Mouse (Mus musculus) heart, postnatal 25 days (tissue): ENCODE data around the gene Lyzl6. TPM values are rescaled to one million over a fixed set of nuclear protein-coding genes. Genes with fewer than 3 reads are reported as not detected.
"Not testable (repeated sequence)": the region's sequence is repeated elsewhere in the genome, so short reads cannot be mapped to it uniquely, and the experiment has no call there.

ENCODE experiments used
- DNase-seq: peaks from one replicate; pipeline ENCODE4 v3.0.0; 2022; ENCODE audit warnings: low spot score
- intact Hi-C: fragments of 180-260 bp; cut with DNase I; formaldehyde crosslinking; loops from one replicate; pipeline ENCODE4 v1.15.1; 2025
- total RNA-seq, 2 experiments: library from RNA; stranded (reverse); gene quantifications; 2 replicates each; pipeline ENCODE4 v1.2.3; 2021

Gene Lyzl6
- not detected for total RNA-seq

DNA sequence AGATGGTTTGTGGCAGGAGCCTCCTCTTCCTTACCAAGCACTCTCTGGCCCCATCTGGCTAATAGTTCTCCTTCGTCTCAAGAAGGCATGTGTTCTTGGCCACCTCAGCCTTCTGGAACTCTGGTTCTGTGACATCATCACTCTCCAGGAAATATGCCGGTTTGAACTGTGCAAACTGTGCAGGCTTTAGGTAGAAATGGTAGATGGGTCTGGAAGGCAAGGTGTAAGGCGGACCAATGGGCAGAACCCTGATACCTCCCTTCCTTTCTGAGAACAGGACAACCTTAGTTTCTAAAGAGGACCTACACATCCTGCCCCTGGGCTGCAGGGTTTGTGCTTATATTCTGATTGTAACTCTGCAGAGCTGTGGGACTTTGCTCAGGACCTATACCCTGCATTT lies at the start of gene Lyzl6:
TSS of gene Lyzl6 (minus strand) at position 101 of the 400 bp plus-strand sequence.
- DNase-seq, result no peak
- intact Hi-C loops, result loop anchor here (1.0 to 2.0 kb wide), 3 partner anchors 37 to 272 kb away; no protein-coding TSS in a partner anchor

DNA sequence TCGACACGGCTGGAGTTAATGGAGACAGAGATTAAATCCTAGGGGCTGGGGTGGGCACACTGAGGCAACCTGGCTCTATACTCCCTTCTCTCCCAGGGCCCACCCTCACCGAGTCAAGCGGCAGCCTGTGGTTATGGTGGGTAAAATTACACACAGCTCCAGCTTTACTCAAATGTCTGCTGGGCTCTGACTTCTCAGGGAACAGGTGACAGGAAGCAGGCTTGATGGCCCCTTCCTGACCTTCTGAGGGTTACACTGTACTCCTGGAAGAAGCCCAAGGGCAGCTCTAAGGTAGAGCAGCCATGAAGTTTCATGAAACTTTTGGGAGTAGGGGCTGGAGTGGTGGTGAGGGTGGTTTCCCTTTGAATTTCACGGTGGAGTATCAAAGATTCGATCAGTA lies 48.0 kb upstream of the Lyzl6 start:
- no peak for DNase-seq

DNA sequence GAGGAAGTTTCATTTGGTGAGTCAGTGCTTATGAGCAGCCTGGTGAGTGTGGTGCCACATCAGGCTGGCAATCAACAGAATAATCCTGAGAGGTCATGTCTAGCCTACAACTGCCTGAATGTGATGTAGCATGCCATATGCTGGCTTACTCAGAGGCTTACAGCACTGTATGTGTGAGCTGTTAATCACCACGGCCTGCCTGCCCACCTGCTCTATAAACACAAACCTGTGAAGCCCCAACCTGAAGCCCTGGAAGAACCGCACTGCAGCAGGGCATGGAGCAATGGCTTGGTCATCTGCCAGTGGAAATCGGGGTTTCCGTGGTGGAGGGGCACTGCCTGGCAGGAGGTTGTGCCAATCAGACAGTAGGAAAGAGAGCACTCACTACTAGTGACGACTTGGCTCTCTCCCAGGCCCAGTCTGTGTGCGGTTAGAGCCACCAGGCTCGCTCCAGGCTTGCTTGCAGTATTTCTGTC lies 46.6 kb upstream of the Lyzl6 start:
- intact Hi-C loops, result no loop called here
- DNase-seq, result no peak

More for the DNA sequence above, 48.0 kb upstream of the Lyzl6 start:
- intact Hi-C loops, result no loop called here

DNA sequence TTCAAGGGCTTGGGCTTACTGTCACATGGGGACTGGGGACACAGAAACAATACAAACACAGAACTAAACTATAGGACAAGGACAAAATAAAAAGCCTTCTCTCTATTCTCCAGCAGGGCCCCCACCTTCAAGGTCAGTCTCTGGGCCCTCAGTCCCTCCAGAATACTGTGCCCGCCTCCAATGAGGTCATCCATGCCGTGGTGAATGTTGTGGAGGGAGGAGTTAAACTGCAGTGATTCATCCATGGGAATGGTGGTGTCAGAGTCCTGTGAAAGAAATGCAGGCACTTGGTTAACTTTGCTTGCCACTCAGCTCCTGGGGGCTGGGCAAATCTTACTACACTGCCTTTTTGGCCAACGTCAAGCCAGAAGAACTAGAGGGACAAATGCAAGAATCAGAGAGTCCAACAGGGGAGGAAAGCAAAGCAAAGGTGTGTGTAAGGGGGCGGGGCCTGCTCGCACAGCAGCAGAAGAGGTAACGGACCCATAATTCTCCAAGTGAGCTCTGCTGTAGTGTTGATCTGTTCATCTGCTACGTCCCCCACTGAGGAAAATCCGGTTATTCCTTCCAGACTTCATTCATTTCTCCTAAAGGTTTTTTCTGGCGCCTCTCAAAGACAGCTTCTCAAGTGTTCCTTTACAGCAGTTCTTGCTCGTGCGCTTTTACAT lies 45.1 kb upstream of the Lyzl6 start:
- intact Hi-C loops, result no loop called here
- no peak for DNase-seq

DNA sequence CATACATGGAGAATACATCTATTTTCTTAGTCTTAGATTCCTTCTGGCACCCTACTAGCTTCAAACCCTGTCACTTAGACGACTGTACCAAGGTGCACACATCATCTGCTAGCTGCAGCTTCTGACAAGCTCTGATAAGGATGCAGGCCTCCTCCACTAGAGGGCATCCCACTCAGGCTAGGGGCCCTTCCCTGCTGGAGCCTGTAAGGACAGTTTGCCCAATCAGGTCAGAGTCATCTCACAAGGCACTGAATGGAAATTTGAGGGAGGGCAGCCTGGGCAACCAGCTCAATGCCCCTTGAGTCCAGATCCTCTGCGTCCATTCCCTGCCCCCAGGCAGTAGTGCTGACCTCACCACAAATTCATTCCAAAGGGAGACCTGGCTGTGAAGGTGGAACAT lies 38.4 kb upstream of the Lyzl6 start:
- DNase-seq, result not testable (repeated sequence)
- intact Hi-C loops, result loop anchor here (2.0 to 10.0 kb wide), 3 partner anchors 45 to 322 kb away; no protein-coding TSS in a partner anchor

DNA sequence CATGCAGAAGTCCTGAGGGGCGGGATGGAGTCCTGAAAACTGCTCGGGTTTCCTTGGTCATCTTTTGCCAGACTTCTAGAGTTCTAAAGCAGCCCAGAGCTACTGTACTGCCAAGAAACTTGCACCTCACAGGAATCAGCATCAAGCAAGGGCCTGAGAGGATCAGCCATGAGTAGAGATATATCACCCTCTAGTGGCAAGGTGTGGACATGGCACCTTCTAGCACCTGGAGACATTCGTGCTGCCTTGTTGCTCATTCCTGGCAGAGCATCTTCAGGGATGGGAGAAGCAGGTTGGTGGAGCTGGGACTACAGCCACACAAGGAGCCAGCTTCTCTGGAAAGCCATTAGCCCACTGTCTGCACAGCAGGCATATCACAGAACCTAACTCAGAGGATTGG lies 36.9 kb upstream of the Lyzl6 start:
- intact Hi-C loops, result loop anchor here (1.0 to 10.0 kb wide), 3 partner anchors 36 to 321 kb away; no protein-coding TSS in a partner anchor
- no peak for DNase-seq

DNA sequence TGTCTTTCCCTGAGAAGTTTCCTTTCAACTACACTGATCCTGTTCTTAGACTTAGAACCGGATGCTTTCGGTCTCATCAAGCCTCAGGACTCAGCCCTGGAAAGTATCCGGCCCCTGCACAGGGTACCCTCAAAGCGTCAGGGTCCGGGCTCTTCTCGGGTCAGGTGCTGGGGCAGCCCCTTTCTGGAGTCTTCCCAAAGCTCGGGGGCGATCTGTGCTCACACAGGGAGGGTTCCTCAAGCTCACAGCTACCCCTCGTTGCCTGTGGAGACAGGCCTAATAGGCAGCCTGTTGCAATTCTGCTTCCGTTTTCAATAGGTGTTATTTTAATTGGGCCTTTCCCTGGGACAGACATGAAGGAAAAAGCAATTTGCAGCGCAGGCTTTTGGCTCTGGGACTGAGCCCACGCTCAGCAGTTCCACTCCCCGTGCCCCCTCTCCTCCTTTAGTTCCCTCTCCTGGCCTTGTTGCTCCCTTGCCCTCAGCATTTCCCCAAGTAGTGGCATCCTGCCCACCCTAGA lies 28.3 kb upstream of the Lyzl6 start:
- DNase-seq, result no peak
- intact Hi-C loops, result no loop called here

DNA sequence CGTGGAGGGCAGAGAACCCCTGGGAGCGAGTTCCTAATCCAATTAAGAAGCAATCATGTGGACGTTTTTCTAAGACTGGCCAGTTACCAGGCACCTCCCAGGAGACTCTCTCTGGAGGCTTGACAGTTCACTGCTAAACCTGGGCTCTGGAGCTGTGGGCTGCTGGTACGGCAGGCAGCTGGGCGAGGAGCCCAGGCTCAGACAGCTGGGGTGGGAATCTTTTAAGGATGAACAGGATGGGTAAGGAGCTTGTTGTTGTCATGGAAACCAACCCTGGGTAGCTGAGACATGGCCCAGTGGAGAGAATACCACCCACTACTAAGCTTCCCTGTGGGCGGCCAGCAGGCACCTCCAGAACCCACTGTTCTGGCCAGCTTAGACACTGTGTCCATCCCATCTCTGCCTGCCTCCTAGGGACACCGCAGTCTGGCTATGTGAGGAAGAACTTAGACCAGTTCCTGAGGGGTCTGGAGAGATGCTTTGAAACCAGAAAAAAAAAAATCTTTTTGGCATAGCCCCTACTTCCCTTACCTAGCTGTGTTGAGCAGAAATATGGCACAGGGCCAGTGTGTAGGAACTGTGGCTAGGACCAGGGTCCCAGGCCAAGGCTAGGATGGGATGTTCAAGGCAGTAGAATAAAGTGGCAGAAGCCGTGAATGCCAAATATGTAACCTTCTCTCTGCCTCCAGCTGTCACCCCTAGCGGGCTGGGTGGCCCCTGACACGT lies 27.7 kb upstream of the Lyzl6 start:
- no peak for DNase-seq
- intact Hi-C loops, result no loop called here

DNA sequence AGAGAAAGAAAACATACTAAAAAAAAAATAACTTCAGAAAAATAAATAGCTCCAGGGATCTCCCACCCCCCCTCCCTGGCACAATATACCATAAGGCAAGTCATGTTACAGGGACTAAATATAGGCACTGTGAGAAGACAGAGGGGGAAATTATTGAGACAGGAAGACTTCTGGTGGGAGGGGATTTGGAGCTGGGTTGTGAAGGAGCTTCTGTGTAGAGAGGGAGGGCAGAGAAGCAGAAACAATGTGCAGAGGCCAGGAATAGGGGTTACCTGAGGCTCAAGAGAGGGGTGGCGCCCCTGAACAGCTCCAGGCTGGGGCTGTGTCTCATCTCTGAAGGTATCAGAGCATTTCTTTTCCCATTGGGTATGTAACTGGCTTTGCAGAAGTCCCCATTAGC lies 27.0 kb upstream of the Lyzl6 start:
- intact Hi-C loops, result no loop called here
- no peak for DNase-seq

DNA sequence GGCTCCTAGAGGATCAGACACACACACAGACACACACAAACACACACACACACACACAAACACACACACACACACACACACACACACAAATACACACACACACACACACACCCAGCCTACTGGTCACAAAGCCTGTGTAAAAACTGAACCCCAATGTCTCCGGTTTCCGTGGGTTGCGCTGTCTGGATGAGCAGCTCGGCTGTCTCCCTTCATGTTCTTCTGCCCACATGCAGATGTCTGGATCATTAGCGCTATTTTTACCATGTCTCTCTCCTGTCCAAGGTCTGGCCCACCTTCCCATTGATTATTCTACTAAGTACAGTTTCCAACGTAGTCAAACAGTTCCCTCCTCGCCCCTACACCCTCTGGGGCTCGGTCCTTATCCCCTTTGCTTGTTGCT lies 24.4 kb upstream of the Lyzl6 start:
- DNase-seq, result no peak
- intact Hi-C loops, result no loop called here

DNA sequence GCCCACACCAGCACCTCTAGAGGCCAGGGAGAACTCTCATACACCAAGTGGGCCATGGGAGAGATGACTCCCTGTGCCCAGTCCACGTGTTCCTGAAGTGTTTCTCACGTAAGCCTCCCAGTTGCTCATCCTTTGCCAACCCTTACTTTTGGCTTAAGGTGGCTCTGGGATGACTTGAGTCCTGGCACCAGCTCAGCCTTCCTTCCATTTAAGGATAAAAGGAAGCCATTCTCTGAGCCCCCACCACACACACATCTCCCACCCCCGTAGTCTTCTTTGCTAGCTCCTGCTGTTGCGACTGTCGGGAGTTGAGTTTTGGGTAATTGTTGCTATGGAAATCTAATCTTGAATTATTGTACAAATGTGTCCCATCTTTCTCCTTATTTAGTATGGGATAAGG lies 23.9 kb upstream of the Lyzl6 start:
- no peak for DNase-seq
- intact Hi-C loops, result no loop called here

DNA sequence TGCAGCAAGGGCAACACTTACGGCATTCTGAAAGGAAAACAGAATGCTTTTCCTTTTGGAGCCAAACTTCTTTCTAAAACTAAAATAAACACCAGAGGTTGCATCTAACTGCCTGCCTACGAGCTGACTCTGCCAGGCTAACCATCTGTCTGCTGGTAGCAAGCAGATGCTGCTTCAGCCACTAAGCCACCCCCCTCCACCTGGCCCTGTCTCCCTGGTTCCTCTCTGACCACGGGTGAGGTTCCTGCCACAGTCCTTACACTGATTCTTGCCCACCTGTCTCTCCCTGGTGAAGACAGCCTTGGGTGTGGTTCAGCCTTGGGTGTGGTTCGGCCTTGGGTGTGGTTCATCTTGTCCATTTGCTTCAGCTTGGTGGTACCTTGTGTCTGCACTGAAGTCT lies 23.2 kb upstream of the Lyzl6 start:
- DNase-seq, result no peak
- intact Hi-C loops, result no loop called here

DNA sequence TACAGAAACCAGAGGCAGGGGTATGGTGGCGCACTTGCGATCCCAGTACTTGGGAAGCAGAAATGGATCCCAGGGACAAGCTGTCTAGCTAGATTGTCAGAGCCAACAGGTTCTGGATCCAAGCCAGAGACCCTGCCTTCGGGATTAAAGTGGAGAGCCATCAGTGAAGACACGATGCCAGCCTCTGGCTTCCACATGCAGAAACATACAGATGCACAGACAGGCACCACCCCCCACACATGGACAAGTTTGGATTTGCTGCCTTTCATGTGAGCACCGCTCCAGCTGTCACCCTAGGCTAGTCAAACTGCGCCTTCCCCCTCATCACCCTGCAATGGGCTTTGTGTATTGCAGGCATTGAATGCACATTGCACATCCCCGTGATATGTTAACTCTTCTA lies 19.5 kb upstream of the Lyzl6 start:
- no peak for DNase-seq
- intact Hi-C loops, result no loop called here

DNA sequence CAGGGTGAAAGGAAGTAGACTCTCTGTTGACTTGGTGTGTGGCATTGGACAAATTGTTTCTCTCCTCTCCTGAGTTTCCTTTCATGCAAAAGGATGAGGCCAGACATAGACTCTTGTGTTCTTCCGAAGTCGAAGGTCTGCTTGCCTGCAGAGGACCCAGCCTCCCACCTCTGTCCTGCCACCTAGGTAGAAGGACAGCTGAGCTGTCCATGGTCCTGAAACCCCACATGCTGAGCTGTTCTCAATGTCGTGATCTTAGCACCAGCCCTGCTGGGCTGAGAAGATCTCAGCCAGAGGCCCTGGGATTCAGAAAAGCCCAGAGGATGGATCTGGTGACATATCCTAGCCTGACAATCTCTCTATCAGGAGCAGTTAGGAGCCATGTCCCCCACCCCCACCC lies 17.8 kb upstream of the Lyzl6 start:
- intact Hi-C loops, result no loop called here
- no peak for DNase-seq

DNA sequence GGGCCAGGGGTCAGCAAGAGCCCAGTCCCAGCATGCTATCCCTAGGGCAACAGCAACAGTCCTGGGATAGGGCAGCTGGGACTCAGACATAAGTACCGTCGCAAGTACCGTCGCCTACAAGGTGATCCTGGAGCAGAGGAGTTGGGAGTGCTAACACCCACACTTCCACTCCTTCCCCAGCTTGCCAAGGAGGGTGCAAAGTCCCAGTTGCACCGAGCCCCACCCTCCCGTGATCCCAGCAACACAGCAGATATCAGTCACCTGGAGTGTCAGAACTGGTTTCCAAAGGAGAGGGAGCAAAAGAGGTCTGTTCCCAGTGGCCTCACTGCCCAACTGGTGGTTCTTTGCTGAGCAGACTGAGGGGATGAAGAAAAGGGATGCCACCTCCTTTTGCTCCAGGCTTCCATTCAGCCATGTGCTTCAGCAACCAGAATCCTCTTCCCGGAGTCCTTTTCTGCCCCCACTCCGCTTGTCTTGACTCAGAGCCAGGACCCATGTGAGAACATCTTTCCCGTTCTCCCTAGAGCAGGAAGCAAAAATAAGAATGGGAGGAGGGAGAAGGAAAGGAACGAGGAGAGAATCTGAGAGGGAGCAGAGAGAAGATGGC lies 14.8 kb upstream of the Lyzl6 start:
- intact Hi-C loops, result no loop called here

DNA sequence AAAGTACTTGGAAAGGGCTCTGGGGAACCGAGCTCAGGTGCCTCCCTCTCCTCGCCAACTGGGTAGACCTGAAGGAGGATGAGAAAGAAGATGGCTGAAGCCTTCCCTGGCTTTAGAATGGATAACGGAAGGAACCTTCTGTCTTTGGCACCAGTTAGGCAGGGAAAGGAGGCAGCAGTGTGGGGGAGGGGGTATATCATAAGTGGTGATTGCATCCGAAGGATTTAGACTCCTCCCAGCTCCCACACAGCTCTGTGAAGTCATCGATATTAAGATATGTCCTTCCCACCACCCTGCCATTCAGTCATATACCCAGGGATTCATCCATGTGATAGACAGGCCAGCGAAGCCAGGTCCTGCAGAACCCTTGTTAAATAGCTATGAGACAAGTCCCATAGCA lies 12.7 kb upstream of the Lyzl6 start:
- no peak for DNase-seq
- intact Hi-C loops, result no loop called here

More for the DNA sequence above, 14.8 kb upstream of the Lyzl6 start:
- DNase-seq, result no peak

DNA sequence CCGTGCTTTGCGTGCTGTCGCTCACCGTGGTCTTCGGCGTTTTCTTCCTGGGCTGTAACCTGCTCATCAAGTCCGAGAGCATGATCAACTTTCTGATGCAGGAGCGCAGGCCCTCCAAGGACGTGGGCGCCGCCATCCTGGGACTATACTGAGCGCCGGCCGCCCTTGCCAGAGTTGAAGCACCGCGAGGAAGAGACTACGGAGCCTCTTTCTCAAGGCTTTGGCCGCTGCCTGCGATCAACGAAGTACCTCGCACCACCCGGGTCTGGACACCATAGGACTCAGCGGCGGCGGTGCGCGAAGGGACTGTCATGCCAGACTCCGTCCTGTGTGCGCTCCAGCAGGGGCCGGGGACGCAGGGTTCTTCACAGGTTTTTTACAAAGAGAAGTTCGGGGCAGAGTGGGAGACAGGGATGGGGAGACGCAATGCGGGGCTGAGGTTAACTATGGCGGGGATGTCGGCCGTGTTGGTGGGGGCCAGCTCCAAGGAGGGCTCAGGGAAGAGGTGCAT lies 11.3 kb upstream of the Lyzl6 start:
- no peak for DNase-seq
- intact Hi-C loops, result no loop called here

DNA sequence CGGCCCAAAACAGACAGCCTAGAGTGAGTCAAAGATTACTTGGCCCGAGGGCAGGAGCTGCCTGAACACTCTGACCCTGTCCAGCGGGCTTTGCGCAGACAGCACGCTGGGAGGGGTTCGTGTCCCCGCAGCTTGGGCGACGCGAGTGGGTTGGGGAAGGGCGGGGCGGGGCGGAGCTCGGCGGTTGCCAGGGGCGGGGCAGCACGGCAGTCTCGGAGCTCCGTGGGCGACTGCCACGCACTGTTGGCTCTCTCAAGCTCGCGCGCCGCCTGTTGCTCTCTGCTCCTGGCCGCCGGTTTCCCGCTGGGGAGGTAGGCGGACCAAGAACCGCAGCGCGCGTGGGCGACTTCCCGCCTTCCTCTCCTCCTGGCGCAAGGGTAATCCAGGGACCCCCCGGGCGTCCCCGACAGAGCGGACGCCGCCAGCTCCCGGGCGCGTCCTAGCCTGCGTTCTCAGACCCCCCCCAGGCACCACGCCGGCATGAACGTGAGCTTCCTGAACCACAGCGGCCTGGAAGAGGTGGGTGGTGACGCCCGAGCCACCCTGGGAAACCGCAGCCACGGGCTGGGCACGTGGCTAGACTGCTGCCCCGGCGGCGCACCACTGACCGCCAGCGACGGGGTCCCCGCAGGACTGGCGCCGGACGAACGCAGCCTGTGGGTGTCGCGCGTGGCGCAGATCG lies 10.8 kb upstream of the Lyzl6 start, which contains the start of gene Rprml:
TSS of gene Rprml (plus strand) at position 270 of the 682 bp plus-strand sequence.
- intact Hi-C loops, result no loop called here
- no peak for DNase-seq

DNA sequence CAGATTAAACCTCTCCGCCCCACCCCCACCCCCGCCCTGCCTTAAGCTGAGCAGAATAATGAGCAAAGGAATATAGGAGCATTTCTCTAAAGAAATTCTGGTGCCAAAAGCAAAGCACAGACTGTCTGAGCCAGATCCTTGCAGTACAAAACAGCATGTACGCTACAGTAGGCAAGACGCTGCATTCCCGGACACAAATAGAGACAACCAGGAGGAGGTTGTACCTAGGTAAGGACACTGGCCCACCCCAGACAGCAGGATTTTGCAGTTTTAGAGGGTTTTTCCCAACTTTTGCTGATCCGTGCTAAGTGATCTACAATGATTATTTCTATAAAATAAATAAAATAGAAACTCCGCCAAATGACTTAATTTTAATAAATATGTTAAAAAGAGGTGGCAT lies 10.0 kb upstream of the Lyzl6 start:
- intact Hi-C loops, result no loop called here
- no peak for DNase-seq
